Mouse (Mus musculus): ENCODE data around the gene Chpf. TPM values are rescaled to one million over a fixed set of nuclear protein-coding genes. Genes with fewer than 3 reads are reported as not detected.
A peak's percentile ranks its signal among the peaks of the same experiment; 100 is the strongest.

The Chpf gene
- 3.1 and 4.0 TPM in 2 replicates for total RNA-seq (2014; fragmentation: Nextera tagmentation)
- total RNA-seq (2017) = 0.15 and 1.2 TPM in 2 replicates

DNA sequence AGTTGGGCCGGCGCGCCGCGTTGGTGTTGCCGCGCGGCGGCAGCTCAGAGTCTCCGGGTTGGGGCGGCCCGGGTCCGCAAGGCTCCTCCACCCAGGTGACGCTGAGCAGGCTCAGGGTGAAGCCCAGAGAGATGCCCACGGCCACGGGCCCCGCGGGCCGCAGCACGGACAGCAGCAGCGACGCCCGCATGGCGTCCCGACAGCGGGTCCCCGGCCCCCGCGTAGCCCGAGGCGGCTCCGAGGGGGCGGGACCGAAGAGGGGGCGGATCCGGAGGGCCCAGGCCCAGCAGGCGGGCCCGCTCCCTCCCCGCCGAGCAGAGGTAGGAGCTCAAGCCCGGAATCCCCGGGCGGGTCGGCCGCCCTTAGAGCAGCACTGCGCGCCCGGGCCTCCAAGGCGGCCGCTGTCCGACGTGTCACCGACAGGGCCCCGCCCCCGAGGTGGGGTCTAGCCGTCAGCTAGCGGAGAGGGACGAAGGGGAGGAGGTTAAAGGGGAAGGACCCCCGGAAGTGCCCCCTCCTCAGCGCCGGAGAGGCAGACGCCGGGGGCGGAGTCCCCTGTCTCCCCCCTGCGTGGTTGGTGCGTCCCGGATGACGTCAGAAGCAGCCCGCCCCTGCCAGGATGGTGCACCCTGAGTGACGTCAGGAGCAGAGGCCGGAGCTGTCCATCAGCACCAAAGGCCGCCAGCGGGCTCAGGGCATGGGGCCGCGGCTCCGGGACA, at the start of gene Chpf, which contains the start of gene Tmem198:
Gene Chpf, minus strand, starts transcription at position 392 of the 719 bp plus-strand sequence.
Gene Tmem198, plus strand, starts transcription at position 617 of the 719 bp plus-strand sequence.
- ATAC-seq (replicated peaks; ENCODE audit: low FRiP score, low TSS enrichment, poor library complexity, severe bottlenecking) = peak; percentile 82

GRCm38 (mm10) chr1:75524679-75525078, 45.6 kb upstream of the Chpf start:
- no peak for ATAC-seq (replicated peaks; ENCODE audit: low FRiP score, low TSS enrichment, poor library complexity, severe bottlenecking)

DNA sequence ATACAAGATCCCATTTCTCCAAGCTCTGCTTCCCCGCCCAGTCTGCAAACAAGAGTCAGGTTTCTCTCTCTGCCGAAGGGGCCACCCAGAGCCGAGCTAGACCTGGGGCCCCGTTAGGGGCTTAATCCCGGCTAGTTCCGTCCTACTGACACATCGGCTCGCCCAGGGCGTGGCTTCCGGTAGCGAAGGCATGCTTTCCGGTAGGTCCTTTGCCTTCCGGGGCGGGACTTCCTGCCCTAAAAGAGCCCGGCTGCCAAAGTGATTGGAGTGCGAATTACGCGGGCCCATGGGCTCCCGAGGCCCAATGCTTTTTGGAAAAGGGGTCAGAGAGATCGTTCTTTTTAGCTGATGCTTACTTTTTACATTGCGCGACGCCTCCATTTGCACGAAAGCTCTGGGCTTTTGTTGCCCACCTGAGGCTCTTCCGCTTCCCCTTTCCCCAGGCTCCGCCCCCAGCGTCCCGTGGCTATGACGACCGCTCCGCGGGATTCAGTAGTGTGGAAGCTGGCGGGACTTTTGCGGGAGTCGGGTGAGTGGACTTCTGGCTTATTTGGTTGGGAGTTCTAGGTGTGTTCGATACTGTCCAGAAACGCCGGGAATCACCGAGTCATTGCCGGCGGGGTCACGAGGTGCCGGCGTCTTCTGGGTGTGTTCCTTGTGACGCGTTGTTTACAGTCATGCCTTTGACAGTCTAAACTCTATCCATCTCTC, 42.4 kb upstream of the Chpf start, which contains the start of gene Stk11ip:
Gene Stk11ip, plus strand, starts transcription at position 209 of the 711 bp plus-strand sequence.
- ATAC-seq (replicated peaks; ENCODE audit: low FRiP score, low TSS enrichment, poor library complexity, severe bottlenecking) = peak; percentile 98

GRCm38 (mm10) chr1:75519576-75519975, 40.5 kb upstream of the Chpf start:
- ATAC-seq (replicated peaks; ENCODE audit: low FRiP score, low TSS enrichment, poor library complexity, severe bottlenecking) = no peak

GRCm38 (mm10) chr1:75518427-75518826, 39.3 kb upstream of the Chpf start:
- no peak for ATAC-seq (replicated peaks; ENCODE audit: low FRiP score, low TSS enrichment, poor library complexity, severe bottlenecking)

GRCm38 (mm10) chr1:75517984-75518383, 38.9 kb upstream of the Chpf start:
- no peak for ATAC-seq (replicated peaks; ENCODE audit: low FRiP score, low TSS enrichment, poor library complexity, severe bottlenecking)

GRCm38 (mm10) chr1:75516703-75517380, 37.7 kb upstream of the Chpf start:
- ATAC-seq (replicated peaks; ENCODE audit: low FRiP score, low TSS enrichment, poor library complexity, severe bottlenecking) = no peak

GRCm38 (mm10) chr1:75512550-75512949, 33.4 kb upstream of the Chpf start:
- no peak for ATAC-seq (replicated peaks; ENCODE audit: low FRiP score, low TSS enrichment, poor library complexity, severe bottlenecking)

DNA sequence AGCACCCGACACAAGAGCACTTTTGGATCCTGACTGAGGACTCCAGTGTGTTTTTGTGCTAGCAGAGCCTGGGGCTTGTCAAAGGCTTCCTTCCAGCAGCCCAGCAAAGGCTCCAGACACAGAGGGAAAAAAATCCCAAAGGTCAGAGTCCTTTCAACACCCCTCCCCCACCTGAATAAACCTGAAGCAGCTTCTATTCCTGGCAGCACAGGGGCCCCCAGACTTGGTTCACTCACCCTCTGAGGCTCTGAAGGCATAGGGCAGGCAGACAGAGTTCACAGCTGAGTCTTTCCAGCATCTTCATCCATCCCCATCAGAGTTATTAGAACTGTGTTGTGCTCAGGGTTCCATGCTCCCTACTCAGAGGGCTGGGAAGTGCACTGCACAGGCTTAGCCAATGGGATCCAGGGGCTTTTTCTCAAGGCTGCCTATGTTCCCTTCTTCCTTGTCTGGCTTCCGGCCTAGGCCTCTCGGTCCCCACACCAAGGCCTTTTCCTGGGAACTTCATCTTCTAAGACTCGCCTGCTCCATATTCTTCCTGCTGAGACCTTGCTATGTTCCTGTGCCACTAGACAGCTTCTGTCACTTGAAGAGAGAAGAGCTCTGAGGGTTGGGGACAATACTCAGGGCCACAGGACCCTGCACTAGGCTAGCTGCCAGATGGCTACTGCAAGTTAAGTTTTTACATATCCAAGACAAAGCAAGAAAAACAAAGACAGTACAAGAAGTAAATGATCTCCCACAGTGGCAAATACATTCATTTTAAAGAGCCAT, 32.5 kb upstream of the Chpf start:
- ATAC-seq (replicated peaks; ENCODE audit: low FRiP score, low TSS enrichment, poor library complexity, severe bottlenecking) = no peak

DNA sequence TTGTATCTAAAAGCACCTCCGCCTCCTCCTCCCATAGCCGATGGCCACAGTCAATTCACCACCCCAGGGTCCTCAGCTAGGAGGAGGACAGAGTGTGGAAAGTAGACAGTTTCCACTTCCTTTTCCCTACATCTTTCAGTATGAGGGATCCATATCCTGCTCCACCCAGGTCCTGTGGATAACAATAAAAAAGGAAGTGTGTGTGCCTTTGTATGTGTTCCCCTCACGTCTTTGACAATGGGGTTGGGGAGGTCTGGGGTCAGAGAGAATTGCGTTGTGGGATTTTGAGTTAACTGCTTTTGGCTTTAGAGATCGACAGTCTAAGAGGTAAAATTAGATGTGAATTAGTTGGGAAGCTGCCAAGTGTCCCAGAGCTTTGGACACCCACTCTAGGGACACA, 31.0 kb upstream of the Chpf start:
- ATAC-seq (replicated peaks; ENCODE audit: low FRiP score, low TSS enrichment, poor library complexity, severe bottlenecking) = no peak

DNA sequence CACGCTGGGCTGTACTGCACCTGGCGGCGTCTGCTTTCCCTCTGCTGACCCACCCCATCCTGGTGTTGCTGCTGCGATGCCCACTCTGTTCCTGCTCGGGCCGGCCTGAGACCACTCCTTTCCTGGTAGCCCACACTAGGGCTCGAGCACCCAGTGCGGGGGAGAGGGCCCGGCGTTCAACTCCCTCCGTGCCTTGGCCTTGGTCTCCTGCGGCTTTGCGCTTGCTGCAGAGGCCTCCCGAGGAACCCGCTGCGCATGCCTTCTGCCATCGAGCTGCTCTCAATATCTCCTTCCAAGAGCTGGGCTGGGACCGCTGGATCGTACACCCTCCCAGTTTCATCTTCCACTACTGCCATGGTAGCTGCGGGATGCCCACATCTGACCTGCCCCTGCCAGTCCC, 30.5 kb upstream of the Chpf start:
- ATAC-seq (replicated peaks; ENCODE audit: low FRiP score, low TSS enrichment, poor library complexity, severe bottlenecking) = no peak

DNA sequence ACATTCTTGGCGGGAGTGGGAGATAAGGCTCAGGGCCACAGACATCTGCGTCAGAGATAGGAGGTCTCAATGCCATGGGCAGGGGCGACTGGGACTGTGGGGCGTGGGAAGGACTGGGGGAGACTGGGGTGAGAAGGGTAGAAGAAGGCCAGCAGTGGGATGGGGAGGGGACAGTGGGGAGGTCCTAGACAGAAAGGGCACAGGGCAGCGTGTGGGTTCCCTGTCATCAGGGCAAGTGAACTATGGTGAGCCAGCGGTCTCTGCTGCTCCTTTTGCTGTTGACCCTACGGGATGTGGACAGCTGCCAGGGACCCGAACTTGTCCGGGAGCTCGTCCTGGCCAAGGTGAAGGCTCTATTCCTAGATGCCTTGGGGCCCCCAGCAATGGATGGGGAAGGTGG, 27.9 kb upstream of the Chpf start, which contains the start of gene Inha:
Gene Inha, plus strand, starts transcription at position 72 of the 400 bp plus-strand sequence.
- ATAC-seq (replicated peaks; ENCODE audit: low FRiP score, low TSS enrichment, poor library complexity, severe bottlenecking) = no peak

- no peak for ATAC-seq (replicated peaks; ENCODE audit: low FRiP score, low TSS enrichment, poor library complexity, severe bottlenecking)
These were observed 27.1 kb upstream of the Chpf start, which contains the start of gene Obsl1 for GRCm38 (mm10) chr1:75505956-75506831. Gene Obsl1, minus strand, starts transcription at chr1:75506452.

DNA sequence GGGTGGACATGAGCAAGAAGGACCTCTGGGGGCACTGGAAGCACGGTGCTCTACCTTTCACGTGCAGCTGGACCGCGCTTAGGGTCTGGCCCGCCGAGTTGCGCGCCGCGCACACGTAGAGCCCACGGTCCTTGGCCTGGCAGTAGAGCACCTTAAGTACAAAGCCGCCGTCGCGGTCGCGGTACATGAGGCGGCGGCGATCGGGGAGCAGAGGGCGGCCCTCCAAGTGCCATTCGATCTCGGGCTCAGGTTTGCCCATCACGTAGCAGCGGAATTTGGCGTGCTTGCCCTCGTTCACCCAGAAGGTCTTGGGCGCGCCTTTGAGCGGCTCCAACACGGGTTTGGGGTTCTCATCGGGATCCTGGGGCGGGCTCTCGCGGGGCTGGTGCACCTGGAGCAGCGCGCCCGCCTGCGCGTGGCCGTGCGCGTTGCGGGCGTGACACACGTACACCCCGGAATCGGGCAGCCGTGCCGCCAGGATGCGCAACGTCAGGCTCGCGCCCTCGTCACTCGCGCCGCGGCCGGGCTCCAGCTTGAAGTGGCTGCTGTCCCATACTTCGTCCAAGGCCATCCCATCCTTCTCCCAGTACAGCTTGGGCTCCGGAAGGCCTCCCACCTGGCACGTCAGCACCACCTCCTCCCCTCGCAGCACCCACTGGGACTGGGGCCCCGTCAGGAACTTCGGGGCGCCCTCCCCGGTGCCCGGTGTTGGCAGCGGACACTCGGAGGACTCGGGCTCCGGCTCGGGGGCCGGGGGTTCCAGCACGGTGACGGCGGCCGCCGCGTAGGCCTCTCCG, 26.2 kb upstream of the Chpf start:
- ATAC-seq (replicated peaks; ENCODE audit: low FRiP score, low TSS enrichment, poor library complexity, severe bottlenecking) = no peak

DNA sequence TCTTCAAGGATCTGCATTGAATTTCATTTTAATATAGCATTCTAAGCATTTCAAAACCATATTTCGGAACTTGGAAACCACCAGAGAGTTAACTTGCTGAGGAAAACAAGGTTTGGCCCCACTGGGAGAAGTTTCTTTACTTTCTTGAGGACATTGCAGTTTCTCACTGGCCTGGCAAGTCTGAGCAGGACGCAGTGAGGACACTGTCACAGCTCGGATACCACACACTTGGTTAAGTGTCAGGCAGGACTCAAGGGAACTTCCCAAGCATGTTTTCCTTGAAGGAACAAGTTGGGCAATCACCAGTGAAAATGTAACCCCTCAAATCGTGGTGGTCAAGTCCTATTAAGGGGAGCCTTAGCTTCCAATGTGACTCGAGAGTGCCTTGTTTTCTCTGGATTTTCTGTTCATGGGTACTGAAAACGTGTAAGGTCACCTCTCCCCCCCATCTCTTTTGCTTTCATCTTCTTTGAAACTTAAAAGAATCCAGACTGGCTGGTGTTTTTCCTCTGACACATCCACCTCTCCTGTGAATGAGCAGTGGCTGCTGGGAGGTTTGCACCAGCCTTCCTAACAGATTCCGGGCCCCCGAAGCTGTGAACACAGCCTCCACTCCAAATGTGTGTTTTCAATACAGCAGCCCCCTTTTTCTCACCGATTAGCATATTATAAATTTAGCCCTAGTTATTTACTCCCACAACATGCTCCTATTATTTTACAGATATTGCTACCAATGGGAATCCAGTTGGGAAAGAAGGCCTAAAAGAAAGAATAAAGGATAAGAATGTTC, 25.3 kb upstream of the Chpf start:
- ATAC-seq (replicated peaks; ENCODE audit: low FRiP score, low TSS enrichment, poor library complexity, severe bottlenecking) = no peak

DNA sequence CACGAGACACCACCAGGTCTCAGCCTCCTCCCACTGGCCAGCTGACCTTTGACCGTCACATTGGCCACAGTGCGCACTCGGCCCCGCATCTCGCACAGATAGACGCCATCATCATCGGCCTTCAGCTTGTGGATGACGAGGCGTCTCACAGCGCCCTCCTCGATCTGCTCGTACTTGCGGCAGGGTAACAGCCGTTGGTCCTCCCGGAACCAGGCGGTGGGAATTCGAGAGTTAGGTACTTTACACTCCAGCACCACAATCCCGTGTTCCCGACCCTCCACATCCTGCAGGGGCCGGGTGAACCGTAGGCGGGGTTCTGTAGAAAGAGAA, 24.5 kb upstream of the Chpf start:
- no peak for ATAC-seq (replicated peaks; ENCODE audit: low FRiP score, low TSS enrichment, poor library complexity, severe bottlenecking)
